Mouse (Mus musculus) large intestine, adult 2 months (tissue): ENCODE results near the gene Spata32. TPM values are rescaled to one million over a fixed set of nuclear protein-coding genes. Genes with fewer than 3 reads are reported as not detected.
"Not testable (repeated sequence)": the region's sequence is repeated elsewhere in the genome, so short reads cannot be mapped to it uniquely, and the experiment has no call there.

ENCODE experiments used
- DNase-seq: peaks from one replicate; pipeline ENCODE4 v3.0.0-alpha.2; 2012; ENCODE audit warnings: low read depth, low spot score
- WGBS: fragments of 180-500 bp; shearing (Covaris S2); methylation state at CpG from one replicate; pipeline ENCODE4 v1.1.7; 2018; 5-methylcytosine and 5-hydroxymethylcytosine counted together
- polyA plus RNA-seq: library from polyadenylated mRNA; depleted of rRNA; stranded (reverse); fragments of >200 nt; gene quantifications from 2 replicates; pipeline ENCODE4 v1.2.3, GENCODE M21; 2012

Spata32 gene
- polyA plus RNA-seq, 1 experiment, result not detected

DNA sequence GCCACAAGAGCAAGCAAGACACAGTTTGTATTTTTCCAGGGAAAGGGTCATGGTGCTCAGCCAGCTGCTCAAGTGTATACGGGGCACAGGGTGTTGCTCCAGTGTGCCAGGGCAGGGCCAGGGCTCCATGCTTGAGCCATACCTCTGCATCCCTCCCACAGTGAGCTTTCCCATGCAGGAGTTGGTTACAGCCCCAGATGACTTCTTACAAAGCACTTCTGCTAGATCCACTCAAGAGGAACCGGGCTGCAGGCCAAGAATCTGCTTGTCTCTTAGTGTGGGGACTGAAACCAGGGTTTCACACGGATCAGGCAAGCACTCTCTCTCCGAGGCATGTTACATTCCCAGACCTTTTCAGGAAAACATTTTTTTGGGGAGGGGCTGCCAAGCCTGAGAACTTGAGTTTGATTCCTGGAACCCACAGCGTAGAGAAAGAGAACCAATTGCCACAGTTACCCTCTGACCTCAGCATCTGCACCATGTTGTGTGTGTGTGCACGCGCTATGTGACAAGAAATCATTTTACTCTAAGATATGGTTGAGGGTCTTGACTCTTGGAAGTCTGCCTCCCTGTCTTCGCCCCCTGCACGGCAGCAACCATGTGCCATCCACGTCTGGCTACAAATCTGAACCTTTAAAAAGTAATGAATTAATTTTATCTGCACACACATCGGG is 29.4 kb upstream of the Spata32 start:
- 67% methylated on average over 11 of the region's 11 CpGs for WGBS
- DNase-seq, result no peak

- no peak for DNase-seq
- WGBS, result 34% methylated on average over 4 of the region's 4 CpGs
These were observed 28.6 kb upstream of the Spata32 start for GRCm38 (mm10) chr11:103246731-103247290.

- no peak for DNase-seq
- WGBS, result 36% methylated on average over 10 of the region's 10 CpGs
These were observed 28.0 kb upstream of the Spata32 start for GRCm38 (mm10) chr11:103246081-103246730.

GRCm38 (mm10) chr11:103244856-103245255 is 26.6 kb upstream of the Spata32 start:
- WGBS, result 77% methylated on average over 4 of the region's 4 CpGs
- DNase-seq, result no peak

GRCm38 (mm10) chr11:103240740-103241139 is 22.5 kb upstream of the Spata32 start:
- 21% methylated on average over 7 of the region's 7 CpGs for WGBS
- no peak for DNase-seq

DNA sequence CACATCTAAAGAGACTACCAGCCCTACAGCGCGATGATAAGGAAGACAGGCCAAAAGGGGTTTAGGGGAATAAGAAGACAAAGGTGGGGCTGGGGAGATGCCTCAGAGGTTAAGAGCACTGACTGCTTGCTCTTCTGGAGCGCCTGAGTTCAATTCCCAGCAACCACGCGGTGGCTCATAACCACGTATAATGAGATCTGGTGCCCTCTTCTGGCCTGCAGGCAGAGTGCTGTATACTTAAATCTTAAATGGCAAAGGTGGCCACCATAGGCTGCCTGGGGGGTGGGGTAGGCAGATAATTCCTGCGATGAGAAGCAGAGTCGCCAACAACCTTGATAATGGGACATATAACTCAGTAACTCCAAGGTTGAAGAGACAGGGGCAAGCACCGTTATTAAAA is 19.5 kb upstream of the Spata32 start:
- WGBS, result 91% methylated on average over 9 of the region's 9 CpGs
- no peak for DNase-seq

- 82% methylated on average over 10 of the region's 10 CpGs for WGBS
- DNase-seq, result no peak
These were observed 18.7 kb upstream of the Spata32 start for GRCm38 (mm10) chr11:103236903-103237302.

DNA sequence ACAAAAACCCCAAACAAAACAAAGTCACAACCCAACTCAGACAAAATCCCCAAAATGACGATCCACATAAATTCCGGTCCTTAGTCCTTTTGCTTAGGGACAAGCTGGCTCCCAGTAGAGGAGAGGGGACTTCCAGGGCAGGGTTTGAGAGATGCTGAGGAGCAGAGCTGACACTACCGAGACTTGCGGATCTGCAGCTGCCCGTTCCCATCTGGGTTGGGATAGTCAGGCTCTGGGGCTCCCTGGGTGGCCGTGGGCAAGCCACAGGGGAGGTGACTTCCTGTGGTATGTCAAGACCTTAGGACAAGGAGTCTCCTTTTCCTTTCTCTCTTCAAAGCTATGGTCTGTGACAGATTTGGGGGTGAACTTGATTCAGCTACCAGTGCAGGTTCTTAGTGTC is 18.2 kb upstream of the Spata32 start:
- 91% methylated on average over 6 of the region's 6 CpGs for WGBS

DNA sequence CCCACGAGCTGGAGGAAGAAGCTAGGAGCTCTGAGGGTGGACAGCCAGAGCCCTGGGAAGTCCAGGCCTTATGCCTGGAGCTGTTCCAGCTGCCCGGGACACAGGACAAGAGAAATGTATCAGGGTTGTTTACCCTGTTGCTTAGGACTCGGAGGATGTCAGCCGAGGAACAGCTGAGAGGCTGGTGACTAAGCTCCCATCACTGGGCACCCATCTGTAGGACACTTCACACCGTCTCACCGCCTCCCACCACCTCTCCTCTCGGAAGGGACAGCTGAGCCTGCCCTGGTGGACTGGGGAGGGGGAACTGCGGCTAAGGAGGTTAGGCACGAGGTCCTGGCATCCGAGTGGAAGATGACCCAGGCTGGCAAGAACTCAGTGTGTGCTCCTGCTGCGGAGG is 17.5 kb upstream of the Spata32 start:
- 59% methylated on average over 11 of the region's 11 CpGs for WGBS

More for the DNA sequence above, 18.2 kb upstream of the Spata32 start:
- DNase-seq, result no peak

DNA sequence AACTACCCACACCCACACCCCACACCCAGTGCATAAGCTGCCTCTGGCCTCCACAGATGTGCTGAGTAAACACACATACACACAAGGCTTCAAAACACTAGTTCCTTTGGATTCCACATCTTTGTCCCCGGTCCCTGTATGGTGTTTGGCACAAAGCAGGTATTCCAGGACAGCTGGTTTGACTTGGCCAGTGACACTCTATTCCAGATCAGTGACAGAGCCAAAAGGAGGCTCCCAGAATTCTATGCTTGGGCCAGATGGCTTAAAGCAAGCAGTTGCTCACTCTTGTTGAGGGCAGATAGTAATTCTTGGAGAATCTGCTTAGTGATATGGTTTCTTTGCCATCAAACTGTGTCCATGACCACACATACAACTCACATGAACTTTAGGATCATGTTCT is 16.2 kb upstream of the Spata32 start:
- 25% methylated on average over 1 of the region's 1 CpGs for WGBS

More for the DNA sequence above, 17.5 kb upstream of the Spata32 start:
- DNase-seq, result no peak

GRCm38 (mm10) chr11:103232966-103233365 is 14.7 kb upstream of the Spata32 start:
- WGBS, result 39% methylated on average over 7 of the region's 7 CpGs
- no peak for DNase-seq

More for the DNA sequence above, 16.2 kb upstream of the Spata32 start:
- DNase-seq, result no peak

GRCm38 (mm10) chr11:103231367-103231766 is 13.1 kb upstream of the Spata32 start:
- WGBS, result 93% methylated on average over 7 of the region's 7 CpGs
- DNase-seq, result no peak

GRCm38 (mm10) chr11:103230626-103231025 is 12.4 kb upstream of the Spata32 start:
- DNase-seq, result no peak
- 79% methylated on average over 19 of the region's 19 CpGs for WGBS

DNA sequence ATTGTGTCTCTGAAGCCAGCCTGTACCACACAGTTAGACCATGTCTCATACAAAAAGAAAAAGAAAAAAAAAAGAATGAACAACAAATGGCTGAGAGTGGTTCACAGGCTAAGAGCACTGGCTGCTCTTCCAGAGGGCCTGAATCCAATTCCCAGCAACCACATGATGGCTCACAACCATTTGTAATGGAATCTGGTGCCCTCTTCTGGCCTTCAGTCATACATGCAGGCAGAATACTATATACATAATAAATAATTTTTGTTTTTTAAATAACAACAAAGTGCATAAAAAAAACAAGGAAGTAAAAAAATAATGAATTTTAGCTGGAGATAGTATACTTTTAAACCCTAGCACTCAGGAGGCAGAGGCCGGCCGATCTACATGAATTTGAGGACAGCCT is 11.4 kb upstream of the Spata32 start:
- 98% methylated on average over 2 of the region's 2 CpGs for WGBS

DNA sequence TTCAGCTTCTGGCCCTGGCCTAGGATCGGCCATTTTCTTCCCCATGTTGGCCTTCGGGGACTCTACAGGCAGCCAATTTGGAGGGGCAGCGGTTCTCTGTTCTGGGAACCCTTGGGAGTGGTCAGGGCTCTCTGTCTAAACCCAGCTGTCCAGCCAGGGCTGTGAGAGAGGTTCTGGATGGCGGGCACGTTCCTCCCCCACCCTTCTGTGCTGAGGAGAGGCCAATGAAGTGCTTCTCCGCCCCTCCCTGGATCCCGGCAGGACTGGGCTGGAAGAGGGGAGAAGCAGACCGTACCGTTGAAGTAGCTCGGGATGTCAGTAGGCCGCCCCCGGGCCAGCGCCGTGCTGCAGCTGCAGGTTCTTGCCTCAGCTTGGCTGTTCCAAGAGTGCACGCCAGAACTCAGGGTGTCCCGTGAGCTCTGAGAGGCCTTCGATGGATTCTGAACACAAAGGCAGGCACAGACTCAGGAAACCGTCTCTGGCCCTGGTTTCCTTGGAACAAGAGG is 5.8 kb upstream of the Spata32 start:
- DNase-seq, result no peak
- WGBS, result 69% methylated on average over 18 of the region's 18 CpGs

More for the DNA sequence above, 11.4 kb upstream of the Spata32 start:
- no peak for DNase-seq

GRCm38 (mm10) chr11:103223444-103223843 is 5.2 kb upstream of the Spata32 start:
- 83% methylated on average over 10 of the region's 10 CpGs for WGBS
- DNase-seq, result no peak

- 93% methylated on average over 4 of the region's 4 CpGs for WGBS
- not testable (repeated sequence) for DNase-seq
These were observed 4.5 kb upstream of the Spata32 start for GRCm38 (mm10) chr11:103222718-103223117.

- peak; percentile 66 for DNase-seq
- WGBS, result 35% methylated on average over 6 of the region's 6 CpGs
These were observed 3.2 kb upstream of the Spata32 start for GRCm38 (mm10) chr11:103221437-103221836.

GRCm38 (mm10) chr11:103219995-103220394 is 1.8 kb upstream of the Spata32 start:
- DNase-seq, result no peak
- WGBS, result 65% methylated on average over 4 of the region's 4 CpGs

GRCm38 (mm10) chr11:103219259-103219658 is 1.0 kb upstream of the Spata32 start:
- WGBS, result 85% methylated on average over 5 of the region's 5 CpGs

DNA sequence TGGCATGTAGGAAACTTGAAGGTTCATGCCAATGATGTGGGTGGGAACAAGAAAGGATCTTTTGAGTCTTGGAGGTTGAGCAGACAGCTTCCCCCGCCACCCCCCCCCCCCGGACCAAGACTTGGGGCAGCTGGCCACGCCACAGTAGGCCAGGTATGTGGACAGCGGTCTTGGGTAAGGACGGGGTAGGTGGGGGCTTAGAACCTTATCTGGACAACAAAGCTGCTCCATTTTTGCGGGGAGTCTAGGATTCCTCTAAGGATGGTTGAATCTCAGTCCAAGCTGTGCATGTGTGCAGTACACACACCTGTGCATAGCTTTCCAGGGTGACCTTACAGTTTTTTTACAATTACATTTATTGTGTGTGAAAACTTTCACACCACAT is 277 bp upstream of the Spata32 start:
- no peak for DNase-seq
- 28% methylated on average over 6 of the region's 6 CpGs for WGBS

More at GRCm38 (mm10) chr11:103219259-103219658, 1.0 kb upstream of the Spata32 start:
- no peak for DNase-seq
